Mouse (Mus musculus): Measurements from ENCODE around the gene Pdzd9. TPM values are rescaled to one million over a fixed set of nuclear protein-coding genes. Genes with fewer than 3 reads are reported as not detected.

Pdzd9 gene
- polyA plus RNA-seq, 1 experiment from 2014 or later, result 0.27 TPM

DNA sequence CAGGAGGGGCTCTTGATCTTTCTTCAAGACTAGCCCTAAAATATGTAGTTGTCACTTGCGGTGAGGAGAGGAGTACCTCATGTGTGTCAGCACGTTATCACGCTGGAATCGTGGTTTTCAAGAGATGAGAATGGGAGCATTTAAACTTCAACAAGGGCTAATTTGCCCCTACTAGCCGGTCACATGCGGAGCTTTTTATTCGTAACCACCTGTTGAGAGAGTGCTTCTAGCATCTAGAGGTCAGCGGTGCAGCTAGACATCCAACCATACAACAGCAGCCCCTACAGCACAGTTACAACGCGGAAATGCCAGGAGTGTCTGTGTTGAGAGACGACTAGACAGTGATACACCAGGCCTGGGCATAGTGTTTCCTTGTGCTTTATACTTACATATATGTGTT, 34.3 kb downstream of the Pdzd9 start:
- Histone ChIP-seq H3K36me3 (peaks cover 28% of the 10 kb centered on the region), H3K9ac (peak overlapping the region; percentile 92), H3K4me2 (peak overlapping the region; percentile 95), H3K4me1 (replicated peaks) (peaks cover 13% of the 10 kb centered on the region; the same call in 1 of the 2 replicates), H3K9me3 (replicated peaks) (no peaks in the 10 kb centered on the region), H3K27me3 (replicated peaks) (no peaks in the 10 kb centered on the region), H3K4me3 (peak overlapping the region; percentile 76), H3K27ac (ENCODE audit: poor library complexity, severe bottlenecking) (peak overlapping the region; percentile 98)
- ATAC-seq (ENCODE audit: insufficient number of reproducible peaks, low FRiP score), result peak; percentile 18; the same call in 1 of the 2 replicates
- 1% methylated on average over 11 of the region's 11 CpGs for WGBS

DNA sequence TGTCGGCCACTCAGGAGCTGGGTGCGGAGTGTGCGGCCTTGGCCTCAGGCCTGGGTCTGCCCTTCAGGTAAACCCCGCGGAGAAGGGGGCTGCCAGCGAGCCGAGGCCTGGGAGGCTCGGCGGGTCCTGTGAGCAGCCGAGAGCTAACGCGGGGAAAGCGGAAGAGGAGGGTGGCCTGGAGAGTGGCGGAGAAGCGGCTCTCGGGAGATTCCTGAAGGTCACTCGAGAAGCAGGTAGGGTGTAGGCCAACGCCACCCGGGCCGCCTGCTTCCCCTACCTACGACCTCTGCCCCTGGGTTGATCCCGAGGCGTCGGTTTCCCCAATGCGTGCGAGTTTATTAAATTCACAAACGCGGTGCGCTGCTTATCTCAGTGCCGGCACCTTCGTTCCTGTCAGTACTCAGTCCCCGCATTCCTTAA, 34.8 kb downstream of the Pdzd9 start:
- peak overlapping the region; percentile 98 for H3K27ac ChIP-seq (ENCODE audit: poor library complexity, severe bottlenecking)
- H3K9ac ChIP-seq, result peak overlapping the region; percentile 92
- no peaks in the 10 kb centered on the region for H3K9me3 ChIP-seq (replicated peaks)
- no peaks in the 10 kb centered on the region for H3K27me3 ChIP-seq (replicated peaks)
- H3K4me1 ChIP-seq (replicated peaks), result peaks cover 13% of the 10 kb centered on the region; the same call in 1 of the 2 replicates
- peak; percentile 78 for ATAC-seq (ENCODE audit: insufficient number of reproducible peaks, low FRiP score)
- H3K36me3 ChIP-seq, result peaks cover 24% of the 10 kb centered on the region
- H3K4me2 ChIP-seq, result peak overlapping the region; percentile 95
- H3K4me3 ChIP-seq, result peak overlapping the region; percentile 76
- 0% methylated on average over 32 of the region's 32 CpGs for WGBS

DNA sequence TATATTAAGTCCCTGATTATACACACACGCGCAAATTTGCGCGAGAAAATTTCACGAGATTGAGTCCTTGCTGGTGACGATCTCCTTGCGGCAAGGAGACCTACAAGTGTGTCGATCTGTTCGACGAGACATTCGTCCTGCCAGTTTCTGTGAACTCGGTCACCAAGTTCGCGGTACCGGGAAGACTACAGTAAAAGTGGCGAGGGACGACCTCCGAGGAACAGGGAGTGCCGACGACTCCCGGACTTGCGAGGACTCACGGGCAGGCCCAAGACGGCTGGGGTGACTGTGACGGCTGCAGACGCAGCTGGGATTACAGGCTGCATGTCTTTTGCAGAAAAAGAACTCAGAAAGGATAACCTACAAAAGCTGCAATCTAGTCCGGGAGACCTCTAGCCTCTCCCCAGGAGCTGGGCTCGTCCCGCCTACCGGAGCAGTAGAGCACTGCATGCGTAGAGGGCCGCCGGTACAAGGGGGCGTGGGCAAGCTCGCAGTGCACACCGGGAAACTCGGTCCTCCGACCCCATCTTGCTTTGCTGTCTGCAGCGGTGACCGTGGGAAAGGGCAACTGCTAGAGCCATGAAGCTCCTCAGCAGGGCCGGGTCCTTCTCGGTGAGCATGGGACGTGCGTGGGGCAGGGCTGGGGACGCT, 35.3 kb downstream of the Pdzd9 start, which contains the start of gene Uqcrc2:
TSS of gene Uqcrc2 (plus strand) at position 466 of the 651 bp plus-strand sequence.
- H3K9me3 ChIP-seq (replicated peaks), result no peaks in the 10 kb centered on the region
- peak within 1 kb of the TSS; percentile 98 for H3K27ac ChIP-seq (ENCODE audit: poor library complexity, severe bottlenecking)
- H3K4me2 ChIP-seq, result peak within 1 kb of the TSS; percentile 95
- ATAC-seq (ENCODE audit: insufficient number of reproducible peaks, low FRiP score), result peak; percentile 99
- WGBS, result under 1% methylated on average over 45 of the region's 45 CpGs
- H3K4me3 ChIP-seq, result peak within 1 kb of the TSS; percentile 76
- H3K36me3 ChIP-seq, result peaks cover 20% of the 10 kb centered on the region
- peak within 1 kb of the TSS; percentile 92 for H3K9ac ChIP-seq
- peaks cover 13% of the 10 kb centered on the region; the same call in 1 of the 2 replicates for H3K4me1 ChIP-seq (replicated peaks)
- H3K27me3 ChIP-seq (replicated peaks), result no peaks in the 10 kb centered on the region

DNA sequence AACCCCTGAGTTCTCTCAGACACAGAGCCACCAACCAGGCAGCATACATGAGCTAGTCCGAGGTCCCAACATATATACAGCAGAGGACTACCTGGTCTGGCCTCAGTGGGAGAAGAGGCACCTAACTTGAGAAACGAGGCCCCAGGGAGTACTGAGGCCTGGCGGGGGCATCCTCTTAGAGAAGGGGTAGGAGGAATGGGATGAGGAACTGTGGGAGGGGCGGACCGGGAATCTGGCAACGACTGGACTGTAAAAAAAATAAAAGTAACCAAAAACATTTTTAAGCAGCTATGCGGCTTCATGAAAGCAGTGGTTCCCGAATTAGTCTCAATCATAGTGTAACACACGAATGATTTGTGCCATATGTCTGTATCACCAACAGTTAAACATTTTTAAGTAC, 35.8 kb downstream of the Pdzd9 start:
- Histone ChIP-seq H3K4me2 (peak overlapping the region; percentile 95), H3K4me1 (replicated peaks) (peaks cover 13% of the 10 kb centered on the region; the same call in 1 of the 2 replicates), H3K27me3 (replicated peaks) (no peaks in the 10 kb centered on the region), H3K4me3 (peak overlapping the region; percentile 76), H3K9me3 (replicated peaks) (no peaks in the 10 kb centered on the region), H3K36me3 (peaks cover 15% of the 10 kb centered on the region), H3K9ac (peak overlapping the region; percentile 92), H3K27ac (ENCODE audit: poor library complexity, severe bottlenecking) (peak overlapping the region; percentile 98)
- no peak for ATAC-seq (ENCODE audit: insufficient number of reproducible peaks, low FRiP score)
- 6% methylated on average over 9 of the region's 9 CpGs for WGBS

DNA sequence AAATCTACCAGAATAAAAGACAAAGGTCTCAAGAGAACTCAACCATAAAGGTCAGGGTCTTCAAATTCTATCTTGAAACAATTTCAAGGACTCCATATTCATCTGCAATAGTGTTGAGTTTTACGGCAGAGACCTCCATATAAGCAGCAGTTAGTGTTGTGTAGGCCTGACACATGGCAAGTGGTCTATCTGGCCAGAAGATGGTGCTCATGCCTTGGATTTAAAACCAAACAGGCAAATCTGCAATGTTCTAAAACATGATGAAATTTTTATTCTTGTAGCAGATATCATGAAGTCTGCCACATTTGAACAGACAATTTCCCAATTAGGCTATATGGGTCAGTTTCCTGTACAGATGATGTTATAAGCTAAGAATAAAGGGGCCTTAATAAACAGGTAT, 37.6 kb downstream of the Pdzd9 start:
- Histone ChIP-seq H3K36me3 (peaks cover under 1% of the 10 kb centered on the region; the same call in 1 of the 2 replicates), H3K4me1 (replicated peaks) (peaks cover 13% of the 10 kb centered on the region; the same call in 1 of the 2 replicates), H3K27ac (ENCODE audit: poor library complexity, severe bottlenecking) (no peak overlapping the region), H3K9ac (no peak overlapping the region), H3K4me2 (no peak overlapping the region), H3K4me3 (no peak overlapping the region), H3K9me3 (replicated peaks) (no peaks in the 10 kb centered on the region), H3K27me3 (replicated peaks) (no peaks in the 10 kb centered on the region)
- 73% methylated on average over 1 of the region's 1 CpGs for WGBS
- ATAC-seq (ENCODE audit: insufficient number of reproducible peaks, low FRiP score), result no peak

DNA sequence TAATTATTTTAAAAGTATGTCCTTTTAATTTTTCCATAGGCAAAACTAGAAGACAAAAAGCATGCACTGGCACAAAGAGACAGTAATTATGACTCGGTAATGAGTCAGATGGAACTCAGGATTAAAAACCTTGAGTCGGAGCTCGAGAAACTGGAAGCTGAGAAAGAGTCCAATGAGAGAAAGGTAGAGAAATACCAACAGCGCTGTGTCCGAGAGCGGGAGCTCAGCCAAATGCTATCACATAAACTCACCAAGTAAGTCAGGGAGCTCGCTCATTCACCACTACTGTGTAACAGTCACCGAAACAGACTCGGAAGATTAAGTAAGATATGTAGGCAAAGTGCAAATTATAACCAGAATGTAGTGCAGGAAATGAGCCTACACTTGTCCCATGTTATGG, 49.3 kb downstream of the Pdzd9 start:
- Histone ChIP-seq H3K36me3 (no peaks in the 10 kb centered on the region), H3K27me3 (replicated peaks) (no peaks in the 10 kb centered on the region), H3K9me3 (replicated peaks) (peaks cover 6% of the 10 kb centered on the region; the same call in 1 of the 2 replicates), H3K4me3 (no peak overlapping the region), H3K4me2 (no peak overlapping the region), H3K4me1 (replicated peaks) (no peaks in the 10 kb centered on the region), H3K27ac (ENCODE audit: poor library complexity, severe bottlenecking) (no peak overlapping the region), H3K9ac (no peak overlapping the region)
- 77% methylated on average over 9 of the region's 9 CpGs for WGBS
- ATAC-seq (ENCODE audit: insufficient number of reproducible peaks, low FRiP score), result no peak

DNA sequence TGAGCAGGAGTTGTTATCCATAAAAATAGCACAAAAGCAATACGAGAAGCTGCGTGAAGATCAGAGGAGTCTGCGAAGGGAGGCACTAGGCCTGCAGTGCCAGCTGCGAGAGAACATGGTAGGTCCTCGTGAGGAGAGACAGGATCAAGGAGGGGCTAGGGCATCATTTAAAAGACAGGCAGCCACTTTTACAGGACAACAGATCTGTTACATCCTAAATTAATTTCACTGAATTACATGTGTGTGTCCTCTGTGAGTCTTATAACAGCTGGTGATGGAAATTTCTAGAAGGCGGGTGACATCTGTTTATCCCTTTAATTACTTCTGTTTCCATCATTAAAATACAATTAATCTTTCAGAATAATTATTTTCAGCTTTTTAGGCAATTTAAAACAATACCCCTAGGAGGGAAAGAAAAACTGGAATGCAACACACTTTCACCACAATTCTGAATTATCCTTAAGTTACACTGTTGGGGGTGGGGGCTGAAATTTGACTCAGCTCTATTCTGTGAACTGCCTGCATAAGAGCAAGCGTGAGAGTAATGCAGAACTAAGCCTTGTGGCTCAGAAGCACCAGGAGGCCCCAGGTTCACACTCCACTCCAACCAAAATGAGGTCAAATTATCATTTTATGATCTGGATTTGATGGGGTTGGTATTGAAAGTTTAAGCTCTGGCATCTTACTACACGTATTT, 49.9 kb downstream of the Pdzd9 start:
- H3K9me3 ChIP-seq (replicated peaks), result peaks cover 6% of the 10 kb centered on the region; the same call in 1 of the 2 replicates
- WGBS, result 73% methylated on average over 8 of the region's 8 CpGs
- no peak overlapping the region for H3K9ac ChIP-seq
- H3K4me3 ChIP-seq, result no peak overlapping the region
- no peak overlapping the region for H3K27ac ChIP-seq (ENCODE audit: poor library complexity, severe bottlenecking)
- no peaks in the 10 kb centered on the region for H3K4me1 ChIP-seq (replicated peaks)
- no peaks in the 10 kb centered on the region for H3K27me3 ChIP-seq (replicated peaks)
- H3K36me3 ChIP-seq, result no peaks in the 10 kb centered on the region
- no peak for ATAC-seq (ENCODE audit: insufficient number of reproducible peaks, low FRiP score)
- no peak overlapping the region for H3K4me2 ChIP-seq

Other genes with a start within 250 kb of the Pdzd9 start
- gene Uqcrc2, start 35.2 kb downstream of the Pdzd9 start, polyA plus RNA-seq (2016; fragmentation: Nextera tagmentation; extraction: Ambion mirVana), result 409 and 430 TPM in 2 replicates
- gene Mosmo, start 7.3 kb upstream of the Pdzd9 start, polyA plus RNA-seq (2016; fragmentation: Nextera tagmentation; extraction: Ambion mirVana), result 15.4 and 16.1 TPM in 2 replicates
- 0.98 and 1.3 TPM in 2 replicates for gene Vwa3a, start 69.0 kb upstream of the Pdzd9 start, polyA plus RNA-seq (2016; fragmentation: Nextera tagmentation; extraction: Ambion mirVana)
- not detected in 2 replicates for gene Gm5737, start 142.0 kb upstream of the Pdzd9 start, polyA plus RNA-seq (2016; fragmentation: Nextera tagmentation; extraction: Ambion mirVana)
- 14.9 and 17.1 TPM in 2 replicates for gene Eef2k, start 172.5 kb upstream of the Pdzd9 start, polyA plus RNA-seq (2016; fragmentation: Nextera tagmentation; extraction: Ambion mirVana)
- 24.4 and 25.9 TPM in 2 replicates for gene Polr3e, start 247.4 kb upstream of the Pdzd9 start, polyA plus RNA-seq (2016; fragmentation: Nextera tagmentation; extraction: Ambion mirVana)

All from heart, embryonic 12.5 days (tissue).